Mouse (Mus musculus) brain, embryonic 14.5 days (tissue): ENCODE data around the gene Txnrd3.

Experiments
- CTCF ChIP-seq: fragments of 200-500 bp; IDR thresholded peaks from 2 replicates; pipeline ENCODE4 v1.5.1; 2012; ENCODE audit warnings: inconsistent platforms, mild to moderate bottlenecking, moderate library complexity, borderline replicate concordance; ENCODE audit not compliant: insufficient read depth, insufficient read length; ENCODE audit errors: extremely low read depth
- POLR2A ChIP-seq: fragments of 200-500 bp; IDR thresholded peaks from 2 replicates; pipeline ENCODE4 v1.6.1; 2012; ENCODE audit warnings: mild to moderate bottlenecking, inconsistent platforms, borderline replicate concordance; ENCODE audit not compliant: poor library complexity, insufficient read depth, insufficient read length, severe bottlenecking; ENCODE audit errors: extremely low read depth

GRCm38 (mm10) chr6:89658931-89659330 lies 15.1 kb downstream of the Txnrd3 start:
- TF ChIP-seq POLR2A, result no peak
- TF ChIP-seq CTCF, result no peak
